Mouse (Mus musculus) ES-E14 (cell line): ENCODE data around the gene Iqsec2.

Experiments
- CHD2 ChIP-seq: IDR thresholded peaks from 2 replicates; pipeline ENCODE4 v1.6.1; 2014; ENCODE audit warnings: mild to moderate bottlenecking, low read depth, low read length, inconsistent platforms
- HCFC1 ChIP-seq: IDR thresholded peaks from 2 replicates; pipeline ENCODE4 v1.6.1; 2012; ENCODE audit warnings: low read length, inconsistent platforms, borderline replicate concordance; ENCODE audit not compliant: insufficient read depth
- MAFK ChIP-seq: IDR thresholded peaks from 2 replicates; pipeline ENCODE4 v1.6.1; 2014; ENCODE audit warnings: mild to moderate bottlenecking, low read depth, low read length, inconsistent platforms; ENCODE audit not compliant: insufficient read depth
- ZC3H11A ChIP-seq: IDR thresholded peaks from 2 replicates; pipeline ENCODE4 v1.6.1; 2012; ENCODE audit warnings: low read depth, mild to moderate bottlenecking, inconsistent platforms, low read length, borderline replicate concordance
- ZNF384 ChIP-seq: IDR thresholded peaks from 2 replicates; pipeline ENCODE4 v1.6.1; 2012; ENCODE audit warnings: low read depth, low read length, inconsistent platforms

DNA sequence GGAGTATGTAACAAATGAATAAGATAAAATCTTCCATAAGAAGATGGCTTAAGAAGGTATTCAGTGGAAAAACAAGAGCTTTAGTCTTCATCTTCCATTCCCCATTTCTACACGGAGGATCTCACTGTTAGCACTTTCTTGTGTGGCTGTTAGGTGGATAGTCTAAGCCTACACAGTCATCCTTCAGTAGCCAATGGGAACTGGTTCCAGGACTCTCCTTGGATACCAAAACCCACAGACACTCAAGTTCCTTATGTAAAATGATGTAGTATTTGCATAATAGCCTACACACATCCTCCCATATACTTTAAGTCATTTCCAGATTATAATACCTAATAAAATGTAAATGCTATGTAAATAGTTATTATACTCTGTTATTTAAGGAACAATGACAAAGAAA is 46.5 kb upstream of the Iqsec2 start:
- TF ChIP-seq ZC3H11A = no peak
- TF ChIP-seq HCFC1 = no peak
- no peak for TF ChIP-seq ZNF384
- TF ChIP-seq MAFK = no peak
- no peak for TF ChIP-seq CHD2
